ENCODE assay signal across 10 mouse cellular contexts in the genomic region with DNA sequence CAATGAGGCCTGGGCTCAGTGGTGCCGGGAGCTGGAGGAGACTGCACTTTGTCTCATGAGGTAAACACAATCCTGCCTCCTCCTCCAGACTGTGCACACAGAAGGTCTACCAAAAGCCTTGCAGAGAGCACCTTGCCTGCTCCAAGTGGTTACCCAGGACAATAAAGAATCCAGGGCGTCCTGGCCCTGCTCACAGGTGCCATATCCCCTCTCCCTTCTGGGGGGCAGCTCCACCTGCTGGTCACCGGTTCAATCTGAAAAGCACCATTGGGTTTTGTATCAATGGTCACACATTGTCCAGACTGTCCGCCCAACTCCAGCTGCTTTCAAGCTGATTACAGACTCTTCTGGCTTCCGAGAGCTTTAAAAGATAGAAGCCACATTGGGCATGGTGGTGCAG. TPM values are rescaled to one million over a fixed set of nuclear protein-coding genes. Genes with fewer than 3 reads are reported as not detected.
DNase-seq lines count a peak whose midpoint lies in the region; ATAC-seq and TF ChIP-seq lines count a peak whose summit lies in the region.
"Had no signal": no experiment of that assay in that cellular context is flagged by ENCODE, and none has a peak within 500 bp of the region (broad histone marks: within the 10 kb centered on the region; RNA-seq: fewer than 3 reads in every experiment).

No protein-coding gene starts in this region.

- intact Hi-C loops in gastrocnemius, adult 2 months (cut with DNase I): no loop called here

- DNase-seq in gastrocnemius, adult 2 months: no peak
- DNase-seq in gastrocnemius, postnatal 25 days: no peak
- peak; percentile 19 for DNase-seq in thymus, postnatal 25 days
- no peak for DNase-seq in thymus, postnatal 0 days (ENCODE audit: low spot score)
- peak; percentile 73 to 76 for DNase-seq in kidney, postnatal 4 days
- no peak for DNase-seq in frontal cortex, adult 2 months (ENCODE audit: extremely low spot score in 1 of 2, low spot score in 1 of 2)
- no peak for DNase-seq in right cerebral cortex, postnatal 10 days (ENCODE audit: low spot score in 2 of 2)

- peak; percentile 61 for TF ChIP-seq CTCF in gastrocnemius, adult 2 months (IDR thresholded peaks at IDR 0.05)

- ATAC-seq in frontal cortex, adult (ENCODE audit: low TSS enrichment): no peak

- no peak overlapping the region for H3K27ac ChIP-seq in gastrocnemius, adult 2 months
- H3K27ac ChIP-seq: embryonic facial prominence, embryonic 15.5 days; limb, embryonic 12.5 days had no signal

- no peak overlapping the region for H3K4me3 ChIP-seq in gastrocnemius, adult 2 months
- H3K4me3 ChIP-seq: embryonic facial prominence, embryonic 15.5 days; limb, embryonic 12.5 days had no signal

RNA-seq across cellular contexts. Expression of a gene that starts 32.0 kb away (rescaled TPM):
- total RNA-seq in gastrocnemius, adult 2 months (2021): 10 to 100 TPM; 47.9 to 50.7 TPM
- total RNA-seq in gastrocnemius, postnatal 25 days (2021): 10 to 100 TPM; 39.1 to 42.2 TPM
- polyA plus RNA-seq in thymus, postnatal 0 days (2015; fragmentation: Nextera tagmentation; extraction: Ambion mirVana): 95.0 and 108 TPM in 2 replicates
- 88.5 and 95.5 TPM in 2 replicates for polyA plus RNA-seq in frontal cortex, adult 2 months (2012; rRNA removed)

RNA-seq across cellular contexts. Expression of a gene that starts 42.9 kb away (rescaled TPM):
- under 1 TPM; 0.22 to 0.33 TPM for total RNA-seq in gastrocnemius, adult 2 months (2021)
- under 1 TPM; 0.31 to 0.43 TPM for total RNA-seq in gastrocnemius, postnatal 25 days (2021)
- polyA plus RNA-seq in thymus, postnatal 0 days (2015; fragmentation: Nextera tagmentation; extraction: Ambion mirVana): 3.6 and 3.7 TPM in 2 replicates
- polyA plus RNA-seq in frontal cortex, adult 2 months (2012; rRNA removed): 3.2 and 3.6 TPM in 2 replicates

Comparison
In these comparisons a context has a peak if more than half of its experiments do, and no peak if none do; other contexts are left out.
1. DNase-seq: peak in thymus, postnatal 25 days (single experiment) and kidney, postnatal 4 days (2 of 2); none in gastrocnemius, adult 2 months (single experiment), gastrocnemius, postnatal 25 days (single experiment), thymus, postnatal 0 days (single experiment), frontal cortex, adult 2 months (0 of 2) and right cerebral cortex, postnatal 10 days (0 of 2).